Mouse (Mus musculus): ENCODE results near the gene Plekhg6. TPM values are rescaled to one million over a fixed set of nuclear protein-coding genes. Genes with fewer than 3 reads are reported as not detected.
A peak's percentile ranks its signal among the peaks of the same experiment; 100 is the strongest.

The Plekhg6 gene
- 0.10 and 0.23 TPM in 2 replicates for polyA plus RNA-seq (2014; fragmentation: Nextera tagmentation; extraction: Ambion mirVana)

DNA sequence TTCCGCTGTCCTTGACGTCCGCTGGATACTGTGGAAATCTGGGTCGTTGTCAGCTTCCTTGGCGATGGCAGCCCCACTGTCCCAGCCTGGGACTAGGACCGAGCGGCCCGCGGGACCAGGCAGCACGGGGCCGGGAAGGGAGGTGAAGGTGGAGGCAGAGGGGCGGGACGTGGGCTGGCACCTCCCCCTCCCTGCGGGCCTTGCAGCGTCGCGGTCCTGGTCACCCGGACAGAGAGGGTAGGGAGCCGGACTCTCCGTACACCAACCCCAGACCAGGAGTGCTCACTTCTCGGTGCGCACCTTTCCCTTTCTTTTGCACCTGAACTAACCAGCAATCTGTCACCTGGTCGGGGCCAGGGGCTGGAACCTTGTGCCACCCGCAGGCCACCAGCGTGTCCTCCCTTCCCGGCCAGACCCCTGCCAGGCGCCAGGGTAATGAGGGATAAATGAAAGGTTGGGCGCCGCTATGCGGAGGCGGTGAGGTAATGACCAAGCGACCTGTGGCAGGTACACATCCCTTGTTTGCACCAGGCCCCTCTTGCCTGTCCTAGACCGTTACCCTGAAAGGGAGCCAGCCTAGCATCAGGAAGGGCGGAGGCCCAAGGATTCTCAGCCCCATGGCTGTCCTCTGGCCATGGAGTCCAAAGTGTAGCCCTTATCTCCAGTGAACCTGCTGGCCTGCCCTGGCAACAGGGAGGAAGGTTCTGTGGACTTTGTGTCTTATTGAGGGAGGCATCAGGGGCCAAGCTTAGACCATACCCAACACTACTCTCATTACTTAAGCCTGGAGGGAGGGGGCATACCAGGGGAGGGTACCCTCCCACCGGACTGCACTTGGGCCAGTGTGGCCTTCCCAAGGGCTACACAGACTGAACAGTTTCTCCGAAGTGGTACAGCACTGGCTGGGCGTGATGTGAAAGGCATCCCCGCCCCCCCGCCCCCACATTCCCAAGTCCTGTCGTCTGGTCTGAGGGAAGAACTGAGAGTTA, at the start of gene Plekhg6:
Gene Plekhg6, minus strand, starts transcription at position 422 of the 989 bp plus-strand sequence.
- ATAC-seq (ENCODE audit: low FRiP score) (0 out of 2 replicates have a peak, but pooled peaks have one; percentile 17), DNase-seq (ENCODE audit: low spot score) (no peak)
- Histone ChIP-seq H3K9ac (peak within 1 kb of the TSS; percentile 17; the same call in 1 of the 2 replicates), H3K36me3 (replicated peaks; ENCODE audit: control insufficient read depth, insufficient read depth) (no peaks in the 10 kb centered on the region), H3K9me3 (ENCODE audit: control insufficient read depth, low read length) (no peaks in the 10 kb centered on the region), H3K4me3 (replicated peaks; ENCODE audit: low read length) (peak within 1 kb of the TSS; percentile 27), H3K27ac (no peak within 1 kb of the TSS), H3K4me2 (replicated peaks) (peak within 1 kb of the TSS; percentile 58), H3K27me3 (ENCODE audit: control insufficient read depth, insufficient read depth, low read length) (peaks cover 51% of the 10 kb centered on the region), H3K4me1 (replicated peaks; ENCODE audit: control insufficient read depth, insufficient read depth, low read length) (peaks cover 18% of the 10 kb centered on the region)
- 11% methylated on average over 34 of the region's 40 CpGs for WGBS

DNA sequence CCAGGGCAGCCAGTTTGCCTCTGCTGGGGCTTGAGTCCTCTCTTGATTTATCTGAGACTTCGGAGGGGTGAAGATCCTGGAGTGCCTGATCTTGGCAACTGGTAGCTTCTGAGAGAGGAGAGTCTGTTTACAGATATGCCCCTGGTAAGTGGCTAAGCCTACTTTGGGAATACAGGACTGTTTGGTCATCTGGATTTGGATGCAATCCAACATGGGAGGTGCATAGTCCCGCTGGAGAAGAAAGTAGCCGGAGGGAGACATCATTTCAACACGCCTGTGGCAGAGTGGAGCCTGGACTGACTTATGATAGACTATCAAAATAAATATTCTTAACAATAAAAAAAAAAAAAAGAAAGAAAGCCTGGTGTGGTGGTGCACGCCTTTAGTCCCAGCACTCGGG, 49.1 kb upstream of the Plekhg6 start:
- DNase-seq (ENCODE audit: low spot score) (no peak), ATAC-seq (ENCODE audit: low FRiP score) (no peak)
- no peak overlapping the region for H3K27ac ChIP-seq
- 85% methylated on average over 6 of the region's 6 CpGs for WGBS
- H3K4me2 ChIP-seq (replicated peaks): no peak overlapping the region
- no peaks in the 10 kb centered on the region for H3K4me1 ChIP-seq (replicated peaks; ENCODE audit: control insufficient read depth, insufficient read depth, low read length)
- H3K36me3 ChIP-seq (replicated peaks; ENCODE audit: control insufficient read depth, insufficient read depth): no peaks in the 10 kb centered on the region
- H3K27me3 ChIP-seq (ENCODE audit: control insufficient read depth, insufficient read depth, low read length): no peaks in the 10 kb centered on the region
- no peak overlapping the region for H3K4me3 ChIP-seq (replicated peaks; ENCODE audit: low read length)
- no peak overlapping the region for H3K9ac ChIP-seq
- H3K9me3 ChIP-seq (ENCODE audit: control insufficient read depth, low read length): no peaks in the 10 kb centered on the region

DNA sequence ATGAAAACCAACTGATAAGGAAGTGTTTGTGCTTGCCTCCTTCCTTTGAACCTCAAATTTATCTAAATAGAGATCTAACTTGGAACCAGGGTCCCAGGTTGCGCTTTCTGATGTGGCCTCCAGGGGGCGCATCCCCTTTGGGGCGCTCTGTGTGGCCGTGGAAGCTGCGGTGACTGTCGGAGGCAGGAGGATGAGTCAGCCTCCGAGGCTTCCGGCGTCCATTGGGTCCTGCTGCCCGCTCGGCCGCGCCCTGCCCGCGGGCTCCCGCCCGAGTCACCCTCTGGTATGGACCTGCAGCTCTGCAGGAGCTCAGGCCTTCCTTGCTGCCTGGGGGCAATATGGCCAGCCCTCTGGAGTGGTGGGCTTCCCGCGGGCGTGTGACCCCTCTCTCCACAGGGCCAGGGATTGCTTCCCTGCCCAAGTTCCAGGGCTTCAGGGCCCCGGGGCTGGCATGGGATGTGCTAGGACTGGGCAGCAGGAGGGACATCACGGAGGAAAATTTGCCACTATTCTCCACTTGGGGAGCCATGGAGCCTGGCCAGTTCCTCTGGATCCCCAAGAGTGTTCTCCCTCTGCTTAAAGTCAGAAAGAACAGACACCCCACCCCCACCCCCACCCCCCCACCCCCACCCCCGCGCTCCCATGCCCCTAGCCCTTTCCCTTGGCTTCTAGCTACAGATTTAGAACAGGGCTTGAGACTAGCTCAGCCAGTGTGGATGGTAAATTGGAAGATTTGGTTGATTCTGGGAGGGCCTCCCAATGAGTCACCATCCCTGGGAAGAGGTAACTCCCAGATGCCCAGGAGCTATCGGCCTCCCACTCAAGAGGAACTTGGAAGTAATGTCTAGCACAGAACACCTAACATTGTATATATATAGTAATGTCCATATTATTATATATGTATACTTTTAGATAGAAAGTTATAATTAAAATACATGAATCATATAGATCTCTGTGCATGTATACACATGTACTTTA, 46.1 kb upstream of the Plekhg6 start:
- WGBS: 2% methylated on average over 23 of the region's 25 CpGs
- peak; percentile 83 for ATAC-seq (ENCODE audit: low FRiP score)
- Histone ChIP-seq H3K36me3 (replicated peaks; ENCODE audit: control insufficient read depth, insufficient read depth) (no peaks in the 10 kb centered on the region), H3K4me2 (replicated peaks) (peak overlapping the region; percentile 71), H3K9me3 (ENCODE audit: control insufficient read depth, low read length) (no peaks in the 10 kb centered on the region), H3K27ac (0 out of 2 replicates have a peak overlapping the region, but pooled peaks have one; percentile 16), H3K4me3 (replicated peaks; ENCODE audit: low read length) (peak overlapping the region; percentile 33), H3K4me1 (replicated peaks; ENCODE audit: control insufficient read depth, insufficient read depth, low read length) (no peaks in the 10 kb centered on the region), H3K9ac (peak overlapping the region; percentile 52), H3K27me3 (ENCODE audit: control insufficient read depth, insufficient read depth, low read length) (no peaks in the 10 kb centered on the region)
- DNase-seq (ENCODE audit: low spot score): peak; percentile 81

DNA sequence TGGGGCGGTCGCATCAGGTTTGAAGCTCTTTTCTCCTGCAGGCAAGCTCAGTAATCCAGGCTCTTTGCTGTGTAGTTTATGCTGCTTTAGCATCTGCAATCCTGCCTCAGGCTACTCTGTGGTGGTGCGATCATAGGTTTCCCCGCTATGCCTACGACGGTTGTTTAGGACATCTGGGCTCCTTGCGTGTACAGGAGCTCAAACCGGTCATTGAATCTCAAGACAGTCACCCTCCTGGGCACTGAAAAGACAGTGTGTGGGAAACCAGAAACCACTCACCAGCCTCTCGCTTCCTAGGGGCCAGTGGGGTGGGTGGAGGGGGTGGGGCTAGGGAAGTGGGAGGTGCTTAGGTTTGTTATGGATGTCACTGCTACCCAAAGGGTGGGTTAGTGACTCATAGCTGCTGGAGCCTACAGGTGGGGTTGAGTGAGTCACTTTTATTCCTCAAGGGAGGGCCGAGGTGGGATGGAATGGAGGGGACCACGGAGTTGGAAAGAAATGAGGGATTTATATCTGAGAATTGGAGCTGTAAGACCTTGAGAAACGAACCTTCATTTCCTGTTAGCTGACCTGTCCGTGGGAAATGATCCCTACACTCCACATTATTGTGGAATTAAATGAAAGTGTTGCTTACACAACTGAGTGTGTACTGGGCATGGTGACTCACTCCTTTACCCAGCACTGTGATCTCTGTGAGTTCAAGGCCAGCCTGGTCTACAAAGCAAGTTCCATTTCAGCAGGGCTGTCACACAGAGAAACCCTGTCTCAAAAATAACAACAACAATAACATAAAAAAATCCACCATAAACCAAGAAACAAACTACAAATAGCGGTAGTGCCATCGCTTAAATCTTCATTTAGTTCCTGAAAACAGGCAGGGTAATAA, 44.9 kb upstream of the Plekhg6 start:
- Histone ChIP-seq H3K9me3 (ENCODE audit: control insufficient read depth, low read length) (no peaks in the 10 kb centered on the region), H3K9ac (no peak overlapping the region), H3K27ac (no peak overlapping the region), H3K4me1 (replicated peaks; ENCODE audit: control insufficient read depth, insufficient read depth, low read length) (no peaks in the 10 kb centered on the region), H3K36me3 (replicated peaks; ENCODE audit: control insufficient read depth, insufficient read depth) (no peaks in the 10 kb centered on the region), H3K4me3 (replicated peaks; ENCODE audit: low read length) (no peak overlapping the region), H3K27me3 (ENCODE audit: control insufficient read depth, insufficient read depth, low read length) (no peaks in the 10 kb centered on the region), H3K4me2 (replicated peaks) (no peak overlapping the region)
- 58% methylated on average over 15 of the region's 15 CpGs for WGBS
- DNase-seq (ENCODE audit: low spot score) (no peak), ATAC-seq (ENCODE audit: low FRiP score) (no peak)

DNA sequence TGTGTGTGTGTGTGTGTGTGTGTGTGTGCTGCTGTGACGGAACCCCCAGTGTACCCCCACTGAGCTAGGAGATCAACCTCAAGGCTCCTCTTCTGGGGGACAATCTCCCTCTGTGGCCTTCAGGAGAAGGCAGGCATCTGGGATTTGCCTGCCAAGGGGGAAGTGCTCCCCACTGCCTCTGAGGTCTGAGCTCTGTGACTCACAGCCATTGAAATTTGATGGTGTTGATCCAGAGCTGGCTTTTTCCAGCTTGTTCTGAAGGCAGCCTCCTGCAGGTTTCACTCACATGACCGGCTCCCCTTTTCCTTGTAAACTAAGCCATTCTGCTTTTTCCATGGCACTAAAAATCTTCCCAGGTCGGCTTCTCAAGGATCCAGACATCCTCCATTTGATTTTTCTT, 43.6 kb upstream of the Plekhg6 start:
- H3K27ac ChIP-seq: no peak overlapping the region
- no peak overlapping the region for H3K9ac ChIP-seq
- no peaks in the 10 kb centered on the region for H3K9me3 ChIP-seq (ENCODE audit: control insufficient read depth, low read length)
- no peaks in the 10 kb centered on the region for H3K36me3 ChIP-seq (replicated peaks; ENCODE audit: control insufficient read depth, insufficient read depth)
- no peak overlapping the region for H3K4me3 ChIP-seq (replicated peaks; ENCODE audit: low read length)
- WGBS: 81% methylated on average over 3 of the region's 3 CpGs
- H3K4me2 ChIP-seq (replicated peaks): no peak overlapping the region
- DNase-seq (ENCODE audit: low spot score): no peak
- H3K27me3 ChIP-seq (ENCODE audit: control insufficient read depth, insufficient read depth, low read length): no peaks in the 10 kb centered on the region
- ATAC-seq (ENCODE audit: low FRiP score): no peak
- no peaks in the 10 kb centered on the region for H3K4me1 ChIP-seq (replicated peaks; ENCODE audit: control insufficient read depth, insufficient read depth, low read length)

DNA sequence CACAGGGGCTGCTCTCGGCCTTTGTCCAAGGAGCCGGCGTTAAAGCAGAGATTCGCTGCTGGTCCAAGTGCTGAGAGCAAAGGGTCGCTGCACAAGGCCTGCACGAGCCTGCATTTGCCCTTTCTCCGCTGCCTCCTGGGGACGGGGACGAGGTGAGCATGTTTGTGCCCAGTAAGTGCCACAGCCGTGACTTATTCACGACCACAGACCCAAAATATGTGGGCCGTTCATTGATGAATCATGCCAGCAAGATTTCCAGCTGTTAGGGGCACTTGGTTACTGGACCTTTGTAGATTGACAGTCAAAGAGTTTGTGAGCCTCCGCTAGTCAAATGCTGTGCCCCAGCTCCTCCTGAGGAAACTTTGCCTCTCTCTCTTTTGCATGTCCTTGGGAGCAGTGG, 42.9 kb upstream of the Plekhg6 start:
- Histone ChIP-seq H3K27ac (no peak overlapping the region), H3K27me3 (ENCODE audit: control insufficient read depth, insufficient read depth, low read length) (no peaks in the 10 kb centered on the region), H3K9ac (no peak overlapping the region), H3K4me2 (replicated peaks) (no peak overlapping the region), H3K36me3 (replicated peaks; ENCODE audit: control insufficient read depth, insufficient read depth) (no peaks in the 10 kb centered on the region), H3K4me1 (replicated peaks; ENCODE audit: control insufficient read depth, insufficient read depth, low read length) (no peaks in the 10 kb centered on the region), H3K4me3 (replicated peaks; ENCODE audit: low read length) (no peak overlapping the region), H3K9me3 (ENCODE audit: control insufficient read depth, low read length) (no peaks in the 10 kb centered on the region)
- no peak for ATAC-seq (ENCODE audit: low FRiP score)
- no peak for DNase-seq (ENCODE audit: low spot score)
- WGBS: 35% methylated on average over 13 of the region's 13 CpGs

DNA sequence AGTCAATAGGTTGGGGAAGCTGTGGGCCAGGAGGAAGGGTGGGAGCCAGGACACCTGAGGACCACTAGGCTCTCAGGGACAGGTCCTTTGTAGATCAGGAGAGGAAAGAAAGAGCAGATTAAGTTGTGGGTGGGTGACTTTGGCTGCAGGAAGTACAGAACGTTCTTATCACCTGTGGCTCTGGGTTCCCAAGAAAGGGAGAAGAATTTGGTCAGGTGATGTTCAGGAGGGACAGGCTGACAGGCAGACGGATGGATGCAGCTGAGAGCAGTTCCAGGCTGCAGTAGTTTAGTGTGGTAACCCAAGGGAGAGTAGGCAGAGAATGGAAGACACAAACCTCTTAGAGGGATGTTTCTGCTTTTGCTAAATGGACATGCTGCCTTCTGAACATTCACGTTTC, 42.5 kb upstream of the Plekhg6 start:
- Histone ChIP-seq H3K36me3 (replicated peaks; ENCODE audit: control insufficient read depth, insufficient read depth) (no peaks in the 10 kb centered on the region), H3K9me3 (ENCODE audit: control insufficient read depth, low read length) (no peaks in the 10 kb centered on the region), H3K4me2 (replicated peaks) (no peak overlapping the region), H3K27me3 (ENCODE audit: control insufficient read depth, insufficient read depth, low read length) (no peaks in the 10 kb centered on the region), H3K4me1 (replicated peaks; ENCODE audit: control insufficient read depth, insufficient read depth, low read length) (no peaks in the 10 kb centered on the region), H3K9ac (no peak overlapping the region), H3K27ac (no peak overlapping the region), H3K4me3 (replicated peaks; ENCODE audit: low read length) (no peak overlapping the region)
- DNase-seq (ENCODE audit: low spot score) (no peak), ATAC-seq (ENCODE audit: low FRiP score) (no peak)
- 42% methylated on average over 3 of the region's 3 CpGs for WGBS

DNA sequence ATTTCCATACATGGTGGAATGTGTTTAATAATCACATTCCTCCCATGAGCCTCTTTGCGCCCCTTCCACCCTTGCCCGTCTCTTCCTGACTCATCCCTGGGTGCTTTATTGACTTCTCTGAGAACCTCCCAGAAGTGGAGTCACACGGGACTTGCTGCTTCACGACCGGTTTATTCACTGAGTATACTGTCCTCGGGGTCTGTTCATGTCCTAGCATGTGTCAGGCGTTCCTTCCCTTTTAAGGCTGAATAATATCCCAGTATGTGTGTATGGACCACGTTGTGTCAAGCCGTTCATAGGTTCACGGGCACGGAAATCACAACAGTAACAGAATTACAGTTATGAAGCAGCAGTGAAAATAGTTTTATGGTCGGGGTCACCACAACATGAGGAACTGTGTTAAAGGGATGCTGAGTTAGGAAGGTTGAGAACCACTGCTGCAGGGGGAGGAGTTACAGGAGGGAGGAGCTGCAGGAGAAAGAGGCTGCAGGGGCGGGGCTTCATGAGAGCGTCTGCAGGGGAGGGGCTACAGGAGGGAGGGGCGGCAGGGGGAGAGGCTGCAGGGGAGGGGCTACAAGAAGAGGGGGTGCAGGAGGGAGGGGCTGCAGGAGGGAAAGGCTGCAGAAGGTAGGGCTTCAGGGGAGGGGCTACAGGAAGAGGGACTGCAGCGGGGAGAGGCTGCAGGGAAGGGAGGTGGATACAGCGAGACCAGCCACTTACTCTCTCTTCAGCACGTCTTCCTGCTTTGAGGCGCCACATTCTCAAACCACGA, 41.6 kb upstream of the Plekhg6 start:
- no peak overlapping the region for H3K27ac ChIP-seq
- H3K4me2 ChIP-seq (replicated peaks): peak overlapping the region; percentile 35
- ATAC-seq (ENCODE audit: low FRiP score) (peak; percentile 21; the same call in 1 of the 2 replicates), DNase-seq (ENCODE audit: low spot score) (no peak)
- no peaks in the 10 kb centered on the region for H3K4me1 ChIP-seq (replicated peaks; ENCODE audit: control insufficient read depth, insufficient read depth, low read length)
- no peak overlapping the region for H3K4me3 ChIP-seq (replicated peaks; ENCODE audit: low read length)
- H3K27me3 ChIP-seq (ENCODE audit: control insufficient read depth, insufficient read depth, low read length): no peaks in the 10 kb centered on the region
- no peak overlapping the region for H3K9ac ChIP-seq
- 24% methylated on average over 19 of the region's 20 CpGs for WGBS
- no peaks in the 10 kb centered on the region for H3K36me3 ChIP-seq (replicated peaks; ENCODE audit: control insufficient read depth, insufficient read depth)
- no peaks in the 10 kb centered on the region for H3K9me3 ChIP-seq (ENCODE audit: control insufficient read depth, low read length)
